Mouse (Mus musculus) liver, postnatal 0 days (tissue): Measurements from ENCODE around the gene Spata16. TPM values are rescaled to one million over a fixed set of nuclear protein-coding genes. Genes with fewer than 3 reads are reported as not detected.
"Not testable (repeated sequence)": the region's sequence is repeated elsewhere in the genome, so short reads cannot be mapped to it uniquely, and the experiment has no call there.

ENCODE experiments used
- ATAC-seq: fragments of 200-750 bp; cut with Nextera tagmentation; 2 replicates; pipeline ENCODE4 v1.8.0; 2017; ENCODE audit warnings: mild to moderate bottlenecking, moderate library complexity
- DNase-seq: peaks from one replicate; pipeline ENCODE4 v3.0.0-alpha.2; 2016
- H3K27ac ChIP-seq: fragments of 300-500 bp; sonication (generic); 2 replicates; pipeline ENCODE4 v1.5.1; 2014; ENCODE audit warnings: antibody characterized with exemption, moderate library complexity, mild to moderate bottlenecking, low read depth
- H3K27me3 ChIP-seq: fragments of 300-500 bp; sonication (generic); 2 replicates; pipeline ENCODE4 v1.6.1; 2014; ENCODE audit warnings: low read length, control low read depth, mixed read lengths; ENCODE audit not compliant: insufficient read depth
- H3K36me3 ChIP-seq: fragments of 300-500 bp; sonication (generic); replicated peaks from 2 replicates; pipeline ENCODE4 v1.6.1; 2014; ENCODE audit warnings: mild to moderate bottlenecking, control low read depth, low read length, moderate library complexity, mixed read lengths; ENCODE audit not compliant: insufficient read depth
- H3K4me1 ChIP-seq: fragments of 300-500 bp; sonication (generic); 2 replicates; pipeline ENCODE4 v1.6.1; 2014; ENCODE audit warnings: antibody characterized with exemption, mild to moderate bottlenecking, control low read depth; ENCODE audit not compliant: insufficient read depth
- H3K4me2 ChIP-seq: fragments of 300-500 bp; sonication (generic); 2 replicates; pipeline ENCODE4 v1.6.1; 2014; ENCODE audit warnings: low read depth, mild to moderate bottlenecking, low read length, moderate library complexity, mixed read lengths
- H3K4me3 ChIP-seq: fragments of 300-500 bp; sonication (generic); 2 replicates; pipeline ENCODE4 v1.5.1; 2014; ENCODE audit warnings: low read depth, low read length
- H3K9ac ChIP-seq: fragments of 300-500 bp; sonication (generic); replicated peaks from 2 replicates; pipeline ENCODE4 v1.6.1; 2014; ENCODE audit warnings: mild to moderate bottlenecking, moderate library complexity
- H3K9me3 ChIP-seq: fragments of 300-500 bp; sonication (generic); 2 replicates; pipeline ENCODE4 v1.6.1; 2016; ENCODE audit warnings: mild to moderate bottlenecking, control low read depth, low read length, mixed read lengths
- CTCF ChIP-seq: sonication (generic); IDR thresholded peaks from 2 replicates; pipeline ENCODE4 v1.5.1; 2016; ENCODE audit warnings: antibody characterized with exemption, low read depth
- EP300 ChIP-seq: IDR thresholded peaks from 2 replicates; pipeline ENCODE4 v1.6.1; 2016; ENCODE audit warnings: antibody characterized with exemption, low read depth, mild to moderate bottlenecking
- WGBS: fragments of 180-500 bp; shearing (Covaris S2); extraction: QIAGEN DNeasy Blood & Tissue Kit; methylation state at CpG from one replicate; pipeline ENCODE4 v1.1.7; 2014; ENCODE audit not compliant: insufficient replicate concordance; 5-methylcytosine and 5-hydroxymethylcytosine counted together
- polyA plus RNA-seq: library from polyadenylated mRNA; unstranded; fragments of >200 nt; fragmentation: Nextera tagmentation; extraction: Ambion mirVana; gene quantifications from 2 replicates; pipeline ENCODE4 v1.2.1, GENCODE M21; 2015

Gene Spata16
- polyA plus RNA-seq, 1 experiment from 2014 or later, result not detected

GRCm38 (mm10) chr3:26641351-26642249 lies 4.2 kb downstream of the Spata16 start:
- DNase-seq (no peak), ATAC-seq (no peak)
- no peak overlapping the region for H3K4me2 ChIP-seq
- H3K4me1 ChIP-seq, result no peaks in the 10 kb centered on the region
- H3K4me3 ChIP-seq, result no peak overlapping the region
- H3K9ac ChIP-seq, result no peak overlapping the region
- no peak overlapping the region for H3K27ac ChIP-seq
- H3K27me3 ChIP-seq, result no peaks in the 10 kb centered on the region
- WGBS, result 77% methylated on average over 15 of the region's 15 CpGs
- no peaks in the 10 kb centered on the region for H3K9me3 ChIP-seq
- no peaks in the 10 kb centered on the region for H3K36me3 ChIP-seq
- TF ChIP-seq EP300, result no peak
- no peak for TF ChIP-seq CTCF

- H3K9ac ChIP-seq, result no peak overlapping the region
- no peak for ATAC-seq
- no peaks in the 10 kb centered on the region for H3K9me3 ChIP-seq
- no peak overlapping the region for H3K4me2 ChIP-seq
- no peak overlapping the region for H3K27ac ChIP-seq
- TF ChIP-seq EP300, result no peak
- TF ChIP-seq CTCF, result no peak
- no peaks in the 10 kb centered on the region for H3K27me3 ChIP-seq
- no peaks in the 10 kb centered on the region for H3K36me3 ChIP-seq
- no peak overlapping the region for H3K4me3 ChIP-seq
- WGBS, result 71% methylated on average over 1 of the region's 1 CpGs
- no peaks in the 10 kb centered on the region for H3K4me1 ChIP-seq
- no peak for DNase-seq
Observed at GRCm38 (mm10) chr3:26644136-26644535, 6.7 kb downstream of the Spata16 start.

- Histone ChIP-seq H3K9me3 (no peaks in the 10 kb centered on the region), H3K4me3 (no peak overlapping the region), H3K27ac (no peak overlapping the region), H3K9ac (no peak overlapping the region), H3K4me1 (no peaks in the 10 kb centered on the region), H3K36me3 (no peaks in the 10 kb centered on the region), H3K4me2 (no peak overlapping the region), H3K27me3 (no peaks in the 10 kb centered on the region)
- TF ChIP-seq EP300, result no peak
- TF ChIP-seq CTCF, result no peak
- no peak for ATAC-seq
- 65% methylated on average over 7 of the region's 7 CpGs for WGBS
- no peak for DNase-seq
Observed at GRCm38 (mm10) chr3:26646834-26647233, 9.4 kb downstream of the Spata16 start.

GRCm38 (mm10) chr3:26685832-26686231 lies 48.4 kb downstream of the Spata16 start:
- 74% methylated on average over 3 of the region's 3 CpGs for WGBS
- no peaks in the 10 kb centered on the region for H3K4me1 ChIP-seq
- H3K36me3 ChIP-seq, result no peaks in the 10 kb centered on the region
- DNase-seq (no peak), ATAC-seq (no peak)
- no peak overlapping the region for H3K4me3 ChIP-seq
- no peaks in the 10 kb centered on the region for H3K9me3 ChIP-seq
- TF ChIP-seq EP300 (no peak), CTCF (no peak)
- H3K9ac ChIP-seq, result no peak overlapping the region
- no peak overlapping the region for H3K27ac ChIP-seq
- H3K27me3 ChIP-seq, result no peaks in the 10 kb centered on the region
- no peak overlapping the region for H3K4me2 ChIP-seq

- not testable (repeated sequence) for H3K9me3 ChIP-seq, H3K27me3 ChIP-seq, H3K4me1 ChIP-seq, H3K36me3 ChIP-seq, DNase-seq, H3K27ac ChIP-seq, H3K9ac ChIP-seq, H3K4me3 ChIP-seq, ATAC-seq, H3K4me2 ChIP-seq
- WGBS, result 71% methylated on average over 5 of the region's 5 CpGs
Observed at GRCm38 (mm10) chr3:26709492-26709891, 72.1 kb downstream of the Spata16 start.

- DNase-seq, result no peak
- H3K4me1 ChIP-seq, result no peaks in the 10 kb centered on the region
- no peak for ATAC-seq
- no peaks in the 10 kb centered on the region for H3K9me3 ChIP-seq
- TF ChIP-seq CTCF (no peak), EP300 (no peak)
- 72% methylated on average over 6 of the region's 6 CpGs for WGBS
- H3K36me3 ChIP-seq, result no peaks in the 10 kb centered on the region
- H3K27me3 ChIP-seq, result no peaks in the 10 kb centered on the region
- H3K4me3 ChIP-seq, result no peak overlapping the region
- no peak overlapping the region for H3K27ac ChIP-seq
- no peak overlapping the region for H3K9ac ChIP-seq
- H3K4me2 ChIP-seq, result no peak overlapping the region
Observed at GRCm38 (mm10) chr3:26727526-26727925, 90.1 kb downstream of the Spata16 start.
